Mouse (Mus musculus) heart, embryonic 14.5 days (tissue): ENCODE data around the gene Cdk2ap1. TPM values are rescaled to one million over a fixed set of nuclear protein-coding genes. Genes with fewer than 3 reads are reported as not detected.

Experiments used
- ATAC-seq: fragments of 200-750 bp; cut with Nextera tagmentation; 2 replicates; pipeline ENCODE4 v1.8.0; 2017; ENCODE audit warnings: low read depth, moderate TSS enrichment; ENCODE audit not compliant: insufficient number of reproducible peaks, insufficient read depth, low FRiP score
- H3K27ac ChIP-seq, 2 experiments: fragments of 200-500 bp in 1 of 2; fragments of 300-500 bp in 1 of 2; sonication (generic) in 1 of 2; replicated peaks in 1 of 2; 2 replicates each; pipeline ENCODE4 v1.5.1; 2012 to 2014; ENCODE audit warnings: low read depth in 2 of 2, low read length in 2 of 2, control low read depth in 1 of 2, mild to moderate bottlenecking in 1 of 2, mixed read lengths in 1 of 2; ENCODE audit not compliant: control insufficient read depth in 1 of 2, insufficient read depth in 1 of 2
- H3K27me3 ChIP-seq: fragments of 300-500 bp; sonication (generic); 2 replicates; pipeline ENCODE4 v1.6.1; 2014; ENCODE audit warnings: mild to moderate bottlenecking, low read length, control low read depth; ENCODE audit not compliant: control insufficient read depth, insufficient read depth
- H3K36me3 ChIP-seq: fragments of 300-500 bp; sonication (generic); 2 replicates; pipeline ENCODE4 v1.6.1; 2014; ENCODE audit warnings: mild to moderate bottlenecking, control low read depth, low read length, mixed read lengths; ENCODE audit not compliant: control insufficient read depth, insufficient read depth
- H3K4me1 ChIP-seq, 2 experiments: fragments of 200-500 bp in 1 of 2; fragments of 300-500 bp in 1 of 2; sonication (generic) in 1 of 2; 2 replicates each; pipeline ENCODE4 v1.6.1; 2012 to 2014; ENCODE audit warnings: low read length in 2 of 2, control low read depth in 1 of 2, mixed read lengths in 1 of 2; ENCODE audit not compliant: control insufficient read depth in 2 of 2, insufficient read depth in 2 of 2
- H3K4me2 ChIP-seq: fragments of 300-500 bp; sonication (generic); 2 replicates; pipeline ENCODE4 v1.6.1; 2014; ENCODE audit warnings: mild to moderate bottlenecking, low read length
- H3K4me3 ChIP-seq, 2 experiments: fragments of 200-500 bp in 1 of 2; fragments of 300-500 bp in 1 of 2; sonication (generic) in 1 of 2; 2 replicates each; pipeline ENCODE4 v1.5.1; 2012 to 2014; ENCODE audit warnings: low read length in 2 of 2, mild to moderate bottlenecking in 2 of 2, control low read depth in 1 of 2, low read depth in 1 of 2, moderate library complexity in 1 of 2; ENCODE audit not compliant: control insufficient read depth in 1 of 2, insufficient read depth in 1 of 2
- H3K9ac ChIP-seq: fragments of 300-500 bp; sonication (generic); 2 replicates; pipeline ENCODE4 v1.6.1; 2014; ENCODE audit warnings: mild to moderate bottlenecking, low read length
- H3K9me3 ChIP-seq: fragments of 300-500 bp; sonication (generic); 2 replicates; pipeline ENCODE4 v1.6.1; 2016; ENCODE audit warnings: low read length, control low read depth; ENCODE audit not compliant: control insufficient read depth
- WGBS: fragments of 180-500 bp; shearing (Covaris S2); extraction: QIAGEN DNeasy Blood & Tissue Kit; methylation state at CpG from one replicate; pipeline ENCODE4 v1.1.7; 2014; 5-methylcytosine and 5-hydroxymethylcytosine counted together
- polyA plus RNA-seq: library from polyadenylated mRNA; unstranded; fragments of >200 nt; fragmentation: Nextera tagmentation; extraction: Ambion mirVana; gene quantifications from 2 replicates; pipeline ENCODE4 v1.2.1, GENCODE M21; 2014

Gene Cdk2ap1
- polyA plus RNA-seq, 1 experiment from 2014 or later, result 133 TPM

DNA sequence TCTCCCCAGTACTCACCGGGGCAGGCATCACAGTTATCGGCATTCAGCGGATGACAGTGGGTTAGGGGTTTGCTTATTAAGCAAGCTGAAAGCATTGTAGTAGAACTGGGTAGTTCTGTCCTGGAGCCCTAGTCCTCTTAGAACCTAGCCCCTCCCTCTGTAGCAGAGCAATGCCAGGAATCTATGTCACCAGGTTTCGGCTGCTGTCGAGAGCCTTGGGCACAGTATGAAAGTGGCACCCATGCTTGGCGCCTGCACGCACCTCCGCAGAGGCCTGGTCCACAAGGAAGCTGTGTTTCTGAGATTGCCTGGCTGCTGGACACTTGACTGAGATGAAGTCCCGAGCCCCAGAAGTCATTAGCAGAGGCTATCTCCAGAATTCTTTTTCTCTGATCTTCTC lies 25.8 kb downstream of the Cdk2ap1 start:
- no peaks in the 10 kb centered on the region for H3K27me3 ChIP-seq
- peaks cover 22 to 43% of the 10 kb centered on the region in 2 experiments for H3K4me1 ChIP-seq
- 0 out of 2 replicates have a peak overlapping the region, but pooled peaks have one; percentile 8 for H3K9ac ChIP-seq
- peak overlapping the region; percentile 48; a peak in 3 of 4 replicates for H3K27ac ChIP-seq
- H3K4me3 ChIP-seq, result no peak overlapping the region
- peaks cover 6% of the 10 kb centered on the region; the same call in 1 of the 2 replicates for H3K36me3 ChIP-seq
- no peak overlapping the region for H3K4me2 ChIP-seq
- 65% methylated on average over 9 of the region's 9 CpGs for WGBS
- no peaks in the 10 kb centered on the region for H3K9me3 ChIP-seq
- no peak for ATAC-seq

- no peaks in the 10 kb centered on the region for H3K36me3 ChIP-seq
- H3K27ac ChIP-seq, result peak overlapping the region; percentile 88 to 89
- H3K4me1 ChIP-seq, result peaks cover 16 to 33% of the 10 kb centered on the region in 2 experiments
- 2% methylated on average over 6 of the region's 6 CpGs for WGBS
- H3K4me2 ChIP-seq, result peak overlapping the region; percentile 21
- H3K27me3 ChIP-seq, result no peaks in the 10 kb centered on the region
- peak; percentile 87 for ATAC-seq
- no peaks in the 10 kb centered on the region for H3K9me3 ChIP-seq
- no peak overlapping the region for H3K4me3 ChIP-seq
- H3K9ac ChIP-seq, result peak overlapping the region; percentile 47; the same call in 1 of the 2 replicates
Measured at GRCm38 (mm10) chr5:124334392-124334791, 28.5 kb downstream of the Cdk2ap1 start.

- H3K4me3 ChIP-seq, result no peak overlapping the region
- peaks cover 15 to 30% of the 10 kb centered on the region in 2 experiments for H3K4me1 ChIP-seq
- H3K27me3 ChIP-seq, result no peaks in the 10 kb centered on the region
- WGBS, result 90% methylated on average over 6 of the region's 6 CpGs
- no peak overlapping the region for H3K27ac ChIP-seq
- no peak overlapping the region for H3K4me2 ChIP-seq
- peaks cover 1% of the 10 kb centered on the region for H3K36me3 ChIP-seq
- no peaks in the 10 kb centered on the region for H3K9me3 ChIP-seq
- ATAC-seq, result no peak
- no peak overlapping the region for H3K9ac ChIP-seq
Measured at GRCm38 (mm10) chr5:124330086-124330485, 32.8 kb downstream of the Cdk2ap1 start.

- peak; percentile 99 for ATAC-seq
- H3K9me3 ChIP-seq, result no peaks in the 10 kb centered on the region
- peaks cover 17% of the 10 kb centered on the region for H3K36me3 ChIP-seq
- peak within 1 kb of the TSS; percentile 76 to 88 for H3K4me3 ChIP-seq
- peak within 1 kb of the TSS; percentile 91 for H3K4me2 ChIP-seq
- peak within 1 kb of the TSS; percentile 92 to 95 for H3K27ac ChIP-seq
- WGBS, result under 1% methylated on average over 72 of the region's 72 CpGs
- H3K4me1 ChIP-seq, result peaks cover 7 to 14% of the 10 kb centered on the region in 2 experiments
- peak within 1 kb of the TSS; percentile 87 for H3K9ac ChIP-seq
- H3K27me3 ChIP-seq, result no peaks in the 10 kb centered on the region
Measured at GRCm38 (mm10) chr5:124327510-124328364, 35.1 kb downstream of the Cdk2ap1 start, which contains the start of the genes Mphosph9 and 2810006K23Rik. Gene Mphosph9 (minus strand): TSS chr5:124327972. Gene 2810006K23Rik (plus strand): TSS chr5:124328089.

DNA sequence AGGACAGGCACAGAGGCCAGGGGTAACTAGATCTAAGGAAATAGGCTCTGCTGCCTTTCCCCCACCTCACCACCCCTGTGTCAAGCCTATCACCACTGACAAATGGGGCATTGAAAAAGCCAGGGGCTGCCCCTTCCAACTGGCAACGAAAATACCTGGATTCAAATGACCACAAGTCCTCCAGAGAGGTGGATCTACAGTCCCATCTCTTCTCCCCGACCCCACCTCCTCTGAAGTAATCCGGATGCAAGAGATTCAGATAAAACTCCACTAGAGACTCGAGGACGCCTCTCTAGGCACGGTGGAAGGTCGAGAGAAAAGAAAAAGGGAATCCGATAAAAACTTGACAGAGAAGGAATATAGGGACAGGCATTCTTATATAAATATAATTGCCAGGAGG lies 36.1 kb downstream of the Cdk2ap1 start:
- H3K9me3 ChIP-seq, result no peaks in the 10 kb centered on the region
- 1% methylated on average over 8 of the region's 8 CpGs for WGBS

DNA sequence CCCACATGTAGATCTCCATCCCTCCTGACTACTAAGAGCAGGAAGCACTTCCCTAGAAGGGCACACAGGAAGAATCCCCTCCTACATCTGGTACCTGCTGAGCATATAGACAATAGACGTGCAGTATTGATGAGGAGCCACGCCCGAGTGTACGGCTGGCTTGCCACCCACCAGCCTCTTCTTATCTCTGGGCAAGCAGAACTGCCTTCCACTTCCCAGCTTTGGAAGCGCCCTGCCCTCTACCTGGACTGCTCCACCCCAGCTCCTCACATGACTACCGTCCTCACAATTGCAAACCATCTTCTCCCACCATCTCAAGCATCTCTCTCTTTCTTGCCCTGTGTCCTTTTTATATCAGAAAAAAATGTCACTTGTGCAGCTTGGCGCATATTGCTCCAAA lies 45.2 kb downstream of the Cdk2ap1 start:
- H3K9ac ChIP-seq, result no peak overlapping the region
- 75% methylated on average over 7 of the region's 7 CpGs for WGBS

More for the DNA sequence above, 36.1 kb downstream of the Cdk2ap1 start:
- Histone ChIP-seq H3K27ac (peak overlapping the region; percentile 92 to 95), H3K27me3 (no peaks in the 10 kb centered on the region), H3K4me3 (peak overlapping the region; percentile 76 to 82), H3K4me1 (peaks cover 7 to 14% of the 10 kb centered on the region in 2 experiments), H3K9ac (peak overlapping the region; percentile 87), H3K4me2 (peak overlapping the region; percentile 91), H3K36me3 (peaks cover 24% of the 10 kb centered on the region)
- ATAC-seq, result no peak

DNA sequence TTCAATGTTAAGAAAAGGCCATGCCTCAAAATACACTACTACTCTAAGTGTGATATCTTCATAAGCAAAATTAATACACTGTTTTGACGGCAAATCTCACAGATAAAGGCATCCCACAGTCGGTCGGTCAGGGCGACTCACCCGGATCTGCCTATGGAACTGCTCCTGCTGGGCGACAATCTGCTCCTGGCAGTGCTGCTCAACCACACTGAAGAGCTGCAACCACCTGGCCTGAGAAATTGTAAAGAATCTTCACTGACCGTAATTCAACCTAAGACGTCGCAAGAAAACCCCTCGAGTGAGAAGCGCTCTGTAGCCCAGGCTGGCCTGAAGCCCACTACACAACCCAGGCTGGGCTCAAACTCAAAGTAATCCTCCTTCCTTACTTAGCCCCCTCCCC lies 46.9 kb downstream of the Cdk2ap1 start:
- Histone ChIP-seq H3K4me1 (peaks cover 3 to 4% of the 10 kb centered on the region in 2 experiments; a peak in 2 of 4 replicates), H3K27me3 (no peaks in the 10 kb centered on the region), H3K4me2 (no peak overlapping the region), H3K4me3 (no peak overlapping the region), H3K9me3 (peaks cover 6% of the 10 kb centered on the region; the same call in 1 of the 2 replicates), H3K36me3 (peaks cover 83% of the 10 kb centered on the region), H3K9ac (no peak overlapping the region), H3K27ac (no peak overlapping the region)
- WGBS, result 93% methylated on average over 11 of the region's 11 CpGs
- ATAC-seq, result no peak

More for the DNA sequence above, 45.2 kb downstream of the Cdk2ap1 start:
- H3K4me1 ChIP-seq, result peaks cover 3 to 4% of the 10 kb centered on the region in 2 experiments; a peak in 2 of 4 replicates
- H3K27ac ChIP-seq, result no peak overlapping the region
- H3K36me3 ChIP-seq, result peaks cover 82% of the 10 kb centered on the region
- no peaks in the 10 kb centered on the region for H3K27me3 ChIP-seq
- no peak overlapping the region for H3K4me2 ChIP-seq
- no peak for ATAC-seq
- peaks cover 2% of the 10 kb centered on the region; the same call in 1 of the 2 replicates for H3K9me3 ChIP-seq
- H3K4me3 ChIP-seq, result no peak overlapping the region
